Mouse (Mus musculus): ENCODE measurements around the gene Cep19.

Gene Cep19

GRCm38 (mm10) chr16:32144592-32144991 lies 45.0 kb downstream of the Cep19 start:
- ATAC-seq (ENCODE audit: low TSS enrichment) = no peak

GRCm38 (mm10) chr16:32147589-32148207 lies 48.1 kb downstream of the Cep19 start:
- ATAC-seq (ENCODE audit: low TSS enrichment) = no peak

GRCm38 (mm10) chr16:32153976-32154375 lies 54.4 kb downstream of the Cep19 start:
- ATAC-seq (ENCODE audit: low TSS enrichment) = peak; percentile 20; the same call in 1 of the 2 replicates

GRCm38 (mm10) chr16:32154437-32154836 lies 54.8 kb downstream of the Cep19 start:
- peak; percentile 85 for ATAC-seq (ENCODE audit: low TSS enrichment)

- ATAC-seq (ENCODE audit: low TSS enrichment) = peak; percentile 18; the same call in 1 of the 2 replicates
Observed at GRCm38 (mm10) chr16:32156719-32157118, 57.1 kb downstream of the Cep19 start.

GRCm38 (mm10) chr16:32157369-32157768 lies 57.8 kb downstream of the Cep19 start:
- no peak for ATAC-seq (ENCODE audit: low TSS enrichment)
